Mouse (Mus musculus) hindbrain, embryonic 11.5 days (tissue): Measurements from ENCODE around the gene Pin1. TPM values are rescaled to one million over a fixed set of nuclear protein-coding genes. Genes with fewer than 3 reads are reported as not detected.
A peak's percentile ranks its signal among the peaks of the same experiment; 100 is the strongest.
"Not testable (repeated sequence)": the region's sequence is repeated elsewhere in the genome, so short reads cannot be mapped to it uniquely, and the experiment has no call there.

Source experiments
- ATAC-seq: fragments of 200-750 bp; cut with Nextera tagmentation; 2 replicates; pipeline ENCODE4 v1.8.0; 2017; ENCODE audit warnings: mild to moderate bottlenecking, moderate TSS enrichment, moderate library complexity; ENCODE audit not compliant: low FRiP score
- DNase-seq: peaks from one replicate; pipeline ENCODE4 v3.0.0-alpha.2; 2015; ENCODE audit warnings: low spot score
- H3K27ac ChIP-seq: fragments of 300-500 bp; sonication (generic); 2 replicates; pipeline ENCODE4 v1.5.1; 2014; ENCODE audit warnings: mild to moderate bottlenecking, low read depth, low read length
- H3K27me3 ChIP-seq: fragments of 300-500 bp; sonication (generic); 2 replicates; pipeline ENCODE4 v1.6.1; 2014; ENCODE audit warnings: mild to moderate bottlenecking, low read length, moderate library complexity, mixed read lengths; ENCODE audit not compliant: control insufficient read depth, insufficient read depth
- H3K36me3 ChIP-seq: fragments of 300-500 bp; sonication (generic); 2 replicates; pipeline ENCODE4 v1.6.1; 2014; ENCODE audit warnings: mild to moderate bottlenecking, low read length, moderate library complexity, mixed read lengths; ENCODE audit not compliant: control insufficient read depth, insufficient read depth
- H3K4me1 ChIP-seq: fragments of 300-500 bp; sonication (generic); replicated peaks from 2 replicates; pipeline ENCODE4 v1.6.1; 2014; ENCODE audit warnings: low read length, mixed read lengths; ENCODE audit not compliant: control insufficient read depth, insufficient read depth
- H3K4me2 ChIP-seq: fragments of 300-500 bp; sonication (generic); replicated peaks from 2 replicates; pipeline ENCODE4 v1.6.1; 2014; ENCODE audit warnings: mild to moderate bottlenecking, low read depth, low read length
- H3K4me3 ChIP-seq: fragments of 300-500 bp; sonication (generic); 2 replicates; pipeline ENCODE4 v1.5.1; 2014; ENCODE audit warnings: low read depth, low read length
- H3K9ac ChIP-seq: fragments of 300-500 bp; sonication (generic); 2 replicates; pipeline ENCODE4 v1.6.1; 2014; ENCODE audit warnings: low read depth, low read length
- H3K9me3 ChIP-seq: fragments of 300-500 bp; sonication (generic); 2 replicates; pipeline ENCODE4 v1.6.1; 2016; ENCODE audit warnings: low read length; ENCODE audit not compliant: control insufficient read depth
- WGBS: fragments of 180-500 bp; shearing (Covaris S2); extraction: QIAGEN DNeasy Blood & Tissue Kit; methylation state at CpG from one replicate; pipeline ENCODE4 v1.1.7; 2014; 5-methylcytosine and 5-hydroxymethylcytosine counted together
- polyA plus RNA-seq: library from polyadenylated mRNA; unstranded; fragments of >200 nt; fragmentation: Nextera tagmentation; extraction: Ambion mirVana; gene quantifications from 2 replicates; pipeline ENCODE4 v1.2.1, GENCODE M21; 2014

Gene Pin1
- 65.2 and 65.9 TPM in 2 replicates for polyA plus RNA-seq

DNA sequence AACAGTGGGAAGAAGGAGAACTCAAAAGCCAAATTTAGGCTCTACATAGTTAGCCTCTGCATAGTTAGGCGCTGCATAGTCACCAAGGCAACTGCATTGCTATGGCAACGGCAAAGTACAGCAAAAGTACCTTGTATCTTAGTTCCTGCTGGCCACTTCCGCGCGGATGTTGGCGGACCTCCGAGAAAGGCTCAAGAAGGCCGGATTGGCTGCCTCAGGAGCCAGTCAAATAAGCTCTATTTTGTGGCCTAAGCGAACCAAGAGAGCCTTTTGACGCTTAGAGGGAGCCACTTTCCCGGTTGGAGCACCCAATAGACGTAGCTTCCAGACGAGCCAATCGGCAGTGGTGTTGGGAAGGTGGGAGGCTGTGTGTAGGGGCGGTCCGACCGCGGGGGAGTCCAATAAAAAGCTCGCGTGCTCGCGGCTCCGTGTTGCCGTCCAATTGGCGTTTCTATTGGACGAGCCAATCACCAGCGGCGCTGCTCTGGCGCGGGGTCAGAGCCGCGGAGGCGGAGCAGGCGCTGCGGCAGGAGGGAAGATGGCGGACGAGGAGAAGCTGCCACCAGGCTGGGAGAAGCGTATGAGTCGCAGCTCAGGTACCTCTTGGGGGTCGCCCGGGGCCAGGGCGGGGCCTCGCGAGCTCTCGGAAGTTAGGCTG is at the start of gene Pin1:
Gene Pin1 (plus strand): TSS at position 494 of the 658 bp plus-strand sequence.
- DNase-seq (peak; percentile 95), ATAC-seq (peak; percentile 100)
- Histone ChIP-seq H3K4me2 (peak within 1 kb of the TSS; percentile 72), H3K4me1 (peaks cover 8% of the 10 kb centered on the region; the same call in 1 of the 2 replicates), H3K27ac (peak within 1 kb of the TSS; percentile 10; the same call in 1 of the 2 replicates), H3K36me3 (no peaks in the 10 kb centered on the region), H3K9ac (peak within 1 kb of the TSS; percentile 89), H3K9me3 (no peaks in the 10 kb centered on the region), H3K27me3 (no peaks in the 10 kb centered on the region), H3K4me3 (peak within 1 kb of the TSS; percentile 98)
- under 1% methylated on average over 45 of the region's 45 CpGs for WGBS

DNA sequence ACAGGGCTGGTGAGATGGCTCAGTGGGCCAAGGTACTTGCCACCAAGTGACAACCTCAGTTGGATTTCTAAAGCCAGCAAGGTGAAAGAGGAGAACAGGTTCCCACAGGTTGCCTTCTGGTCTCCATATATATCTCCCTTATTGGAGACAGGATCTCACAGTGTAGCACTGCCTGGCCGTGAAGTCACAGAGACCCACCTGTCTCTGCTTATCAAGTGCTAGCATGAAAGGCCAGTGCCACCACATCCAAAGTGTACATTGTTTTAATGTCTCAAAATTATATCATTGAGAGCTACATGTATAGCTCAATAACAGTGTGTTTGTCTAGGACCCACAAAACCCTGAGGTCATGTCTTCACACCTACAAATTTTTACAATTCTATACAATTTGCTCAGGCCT is 45.6 kb upstream of the Pin1 start:
- WGBS: 97% methylated on average over 1 of the region's 1 CpGs
- ATAC-seq (no peak), DNase-seq (no peak)
- Histone ChIP-seq H3K9ac (no peak overlapping the region), H3K27ac (no peak overlapping the region), H3K36me3 (no peaks in the 10 kb centered on the region), H3K4me3 (no peak overlapping the region), H3K9me3 (no peaks in the 10 kb centered on the region), H3K4me1 (no peaks in the 10 kb centered on the region), H3K27me3 (no peaks in the 10 kb centered on the region), H3K4me2 (no peak overlapping the region)

DNA sequence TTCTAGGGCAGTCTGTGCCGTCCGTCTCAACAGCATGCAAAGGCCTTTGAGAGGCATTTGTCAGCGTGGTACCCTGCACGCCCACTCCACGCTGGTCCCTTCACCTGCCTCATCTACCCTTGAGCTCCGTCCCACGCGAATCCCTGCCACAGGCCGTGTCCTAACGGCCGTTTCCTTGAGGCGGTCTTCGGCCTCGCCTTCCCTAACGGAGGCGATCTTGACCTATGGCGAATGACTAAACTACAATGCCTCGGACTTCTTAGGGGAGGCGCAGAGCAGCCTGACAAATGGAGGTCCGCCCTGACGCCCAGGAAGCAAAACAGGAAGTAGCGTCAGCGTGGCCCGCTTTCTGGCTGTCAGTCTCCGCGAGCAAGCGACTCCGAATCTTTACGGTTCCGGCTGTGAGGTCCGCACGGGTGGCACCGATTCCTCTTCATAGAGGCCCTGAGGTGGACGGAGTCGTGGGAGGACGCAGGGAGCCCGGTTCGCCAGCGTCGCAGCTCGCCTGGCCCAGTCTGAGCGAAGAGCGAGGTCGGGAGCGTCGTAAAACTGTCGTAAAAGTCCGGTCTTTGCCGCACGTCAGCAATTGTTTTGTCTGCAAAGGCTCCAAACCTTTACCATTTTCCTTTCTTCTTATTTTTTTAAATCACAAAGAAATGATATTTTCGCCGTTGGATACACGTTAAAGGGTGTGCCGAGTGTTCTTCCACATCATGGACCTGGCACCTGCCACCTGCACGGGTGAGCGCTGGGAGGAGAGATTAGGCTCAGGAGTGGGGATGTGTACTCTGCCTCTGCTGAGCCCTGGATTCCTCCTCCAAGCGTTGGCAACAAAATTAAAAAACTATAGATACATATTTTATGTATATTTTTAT is 44.6 kb upstream of the Pin1 start:
- H3K9me3 ChIP-seq: no peaks in the 10 kb centered on the region
- no peaks in the 10 kb centered on the region for H3K4me1 ChIP-seq
- H3K36me3 ChIP-seq: no peaks in the 10 kb centered on the region
- peak overlapping the region; percentile 41 for H3K4me2 ChIP-seq
- peak; percentile 91 for ATAC-seq
- peak overlapping the region; percentile 80 for H3K9ac ChIP-seq
- H3K27ac ChIP-seq: peak overlapping the region; percentile 90
- peak overlapping the region; percentile 55 for H3K4me3 ChIP-seq
- DNase-seq: peak; percentile 93
- WGBS: under 1% methylated on average over 57 of the region's 57 CpGs
- no peaks in the 10 kb centered on the region for H3K27me3 ChIP-seq

DNA sequence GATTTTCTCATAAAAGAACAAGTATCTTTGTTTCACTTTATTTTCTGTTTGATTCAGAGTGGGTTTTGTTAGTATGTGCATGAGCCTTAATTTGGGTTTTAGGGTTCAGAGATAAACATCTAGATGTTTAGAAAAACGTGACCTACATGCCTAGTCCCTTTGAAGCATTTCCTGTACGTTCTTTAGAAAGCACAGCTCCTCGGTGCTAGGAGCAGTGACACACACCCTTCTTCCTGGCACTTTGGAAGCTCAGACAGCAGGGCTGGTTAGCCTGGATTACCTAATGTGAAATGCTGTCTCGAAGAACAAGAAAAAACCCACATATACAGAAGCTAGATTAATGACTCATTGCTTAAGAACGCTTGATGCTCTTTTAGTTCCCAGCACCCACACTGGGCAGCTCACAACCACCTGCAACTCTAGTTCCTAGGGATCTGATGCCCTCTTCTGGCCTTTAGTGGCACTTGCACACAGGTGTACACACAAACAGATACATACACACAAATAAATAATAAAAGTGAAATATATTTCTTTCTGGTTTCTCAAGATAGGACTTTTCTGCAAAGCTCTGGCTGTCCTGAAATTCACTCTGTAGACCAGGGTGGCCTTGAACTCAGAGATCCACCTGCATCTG is 41.9 kb upstream of the Pin1 start:
- Histone ChIP-seq H3K4me1 (no peaks in the 10 kb centered on the region), H3K4me2 (no peak overlapping the region), H3K27ac (no peak overlapping the region), H3K4me3 (no peak overlapping the region), H3K9ac (no peak overlapping the region), H3K36me3 (no peaks in the 10 kb centered on the region), H3K9me3 (no peaks in the 10 kb centered on the region), H3K27me3 (no peaks in the 10 kb centered on the region)
- WGBS: 87% methylated on average over 5 of the region's 5 CpGs
- DNase-seq (no peak), ATAC-seq (no peak)

- H3K4me1 ChIP-seq: no peaks in the 10 kb centered on the region
- no peaks in the 10 kb centered on the region for H3K27me3 ChIP-seq
- H3K27ac ChIP-seq: no peak overlapping the region
- 86% methylated on average over 5 of the region's 5 CpGs for WGBS
- no peaks in the 10 kb centered on the region for H3K9me3 ChIP-seq
- H3K4me3 ChIP-seq: no peak overlapping the region
- DNase-seq: no peak
- no peak for ATAC-seq
- no peaks in the 10 kb centered on the region for H3K36me3 ChIP-seq
- no peak overlapping the region for H3K4me2 ChIP-seq
- H3K9ac ChIP-seq: no peak overlapping the region
Observed at GRCm38 (mm10) chr9:20611976-20612375, 39.9 kb upstream of the Pin1 start.

DNA sequence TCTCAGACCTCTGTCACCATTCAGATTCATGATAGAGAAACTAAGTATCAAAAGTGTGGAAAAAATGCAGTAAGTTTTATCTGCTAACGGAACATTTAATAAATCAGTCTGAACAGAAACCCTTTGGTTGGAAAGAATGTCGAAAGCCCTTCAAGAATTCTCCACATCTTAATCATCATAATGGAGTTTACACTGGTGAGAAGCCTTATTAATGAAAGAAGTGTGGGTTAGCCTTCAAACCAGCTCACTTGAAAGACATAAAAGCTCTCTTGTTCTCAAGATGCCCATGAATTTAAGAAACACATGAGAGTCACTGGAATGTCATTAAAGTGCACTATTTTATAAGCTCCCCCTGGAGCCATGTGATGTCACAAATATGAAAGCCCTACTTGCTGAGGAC is 35.2 kb upstream of the Pin1 start:
- H3K9me3 ChIP-seq: no peaks in the 10 kb centered on the region
- no peak overlapping the region for H3K9ac ChIP-seq
- WGBS: 88% methylated on average over 2 of the region's 2 CpGs
- no peaks in the 10 kb centered on the region for H3K27me3 ChIP-seq
- H3K27ac ChIP-seq: no peak overlapping the region
- no peaks in the 10 kb centered on the region for H3K4me1 ChIP-seq
- DNase-seq (no peak), ATAC-seq (no peak)
- no peak overlapping the region for H3K4me3 ChIP-seq
- H3K4me2 ChIP-seq: no peak overlapping the region
- H3K36me3 ChIP-seq: no peaks in the 10 kb centered on the region

DNA sequence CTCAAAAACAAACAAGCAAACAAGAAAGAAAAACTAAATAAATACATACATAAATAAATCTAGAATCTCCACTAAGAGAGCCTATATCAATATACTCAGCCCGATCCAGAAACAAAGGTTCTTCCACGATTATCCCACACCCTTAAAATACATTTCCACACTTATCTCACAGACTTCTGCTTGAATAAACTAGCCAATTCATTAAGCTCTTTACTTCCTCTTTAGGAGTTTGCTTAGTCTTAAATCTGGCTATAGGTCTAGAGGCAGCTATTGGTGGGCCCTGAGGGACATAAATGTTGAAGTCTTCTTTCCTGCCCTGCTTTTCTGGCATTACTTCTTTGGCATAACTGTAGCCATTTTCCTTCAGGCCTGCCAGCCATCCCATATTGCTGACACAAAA is 20.6 kb upstream of the Pin1 start:
- 97% methylated on average over 2 of the region's 2 CpGs for WGBS
- Histone ChIP-seq H3K4me1 (no peaks in the 10 kb centered on the region), H3K9me3 (no peaks in the 10 kb centered on the region), H3K27me3 (no peaks in the 10 kb centered on the region), H3K9ac (no peak overlapping the region), H3K4me2 (no peak overlapping the region), H3K4me3 (no peak overlapping the region), H3K36me3 (no peaks in the 10 kb centered on the region), H3K27ac (no peak overlapping the region)
- no peak for DNase-seq
- no peak for ATAC-seq

- not testable (repeated sequence) for H3K4me3 ChIP-seq, H3K9ac ChIP-seq, H3K4me1 ChIP-seq, H3K36me3 ChIP-seq, DNase-seq, H3K4me2 ChIP-seq, ATAC-seq, H3K27me3 ChIP-seq, H3K9me3 ChIP-seq, H3K27ac ChIP-seq
- 94% methylated on average over 8 of the region's 8 CpGs for WGBS
Observed at GRCm38 (mm10) chr9:20635676-20636075, 16.2 kb upstream of the Pin1 start.
